Mouse (Mus musculus) induced T-regulatory cell, adult 2 months (primary cell): ENCODE measurements around the gene Mfsd7a.

Experiments
- DNase-seq: peaks from one replicate; pipeline ENCODE4 v3.0.0-alpha.2; 2012; ENCODE audit warnings: low read depth

Gene Mfsd7a

GRCm38 (mm10) chr5:108433804-108434587, 14.7 kb downstream of the Mfsd7a start, which contains the start of gene Atp5k:
Gene Atp5k (minus strand): TSS chr5:108434448.
- DNase-seq, result peak; percentile 97

DNA sequence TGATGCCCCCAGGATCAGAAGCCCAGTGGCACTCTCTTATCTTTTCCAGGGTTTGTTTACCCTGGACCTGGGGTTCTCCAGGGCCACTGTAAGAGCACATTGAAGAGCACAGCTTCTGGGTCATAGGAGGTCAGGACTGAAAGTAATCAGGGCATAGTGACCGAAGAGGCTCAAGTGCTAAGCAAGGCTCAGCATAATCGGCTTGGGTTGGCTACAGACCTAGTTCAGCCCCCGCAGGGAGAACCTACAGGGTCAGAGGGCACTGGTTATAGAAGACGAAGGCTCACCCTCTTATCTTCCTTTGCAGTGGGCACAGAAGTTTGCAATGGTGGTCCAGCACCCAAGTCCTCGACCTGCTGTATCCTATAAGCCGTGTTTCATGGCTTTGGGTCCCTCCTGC, 17.5 kb downstream of the Mfsd7a start:
- DNase-seq, result no peak

DNA sequence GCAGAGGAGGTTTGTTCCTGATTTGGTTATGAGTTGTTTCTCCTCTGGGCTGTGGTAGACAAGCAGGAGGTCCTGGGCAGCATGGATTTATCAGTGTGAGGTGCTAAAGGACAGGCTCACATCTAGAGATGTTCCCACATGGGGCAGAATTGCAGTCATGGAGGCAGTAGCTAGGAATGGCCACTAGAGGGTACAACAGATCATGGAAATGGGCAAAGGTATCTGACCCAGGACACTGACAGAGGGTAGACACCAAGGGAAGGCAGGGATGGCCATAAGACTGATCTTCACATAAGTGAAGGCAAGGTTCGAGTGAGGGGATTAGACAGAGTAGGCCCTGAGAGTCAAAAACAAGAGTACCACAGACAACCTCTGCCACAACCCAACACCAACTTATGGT, 21.5 kb downstream of the Mfsd7a start:
- DNase-seq, result peak; percentile 68

DNA sequence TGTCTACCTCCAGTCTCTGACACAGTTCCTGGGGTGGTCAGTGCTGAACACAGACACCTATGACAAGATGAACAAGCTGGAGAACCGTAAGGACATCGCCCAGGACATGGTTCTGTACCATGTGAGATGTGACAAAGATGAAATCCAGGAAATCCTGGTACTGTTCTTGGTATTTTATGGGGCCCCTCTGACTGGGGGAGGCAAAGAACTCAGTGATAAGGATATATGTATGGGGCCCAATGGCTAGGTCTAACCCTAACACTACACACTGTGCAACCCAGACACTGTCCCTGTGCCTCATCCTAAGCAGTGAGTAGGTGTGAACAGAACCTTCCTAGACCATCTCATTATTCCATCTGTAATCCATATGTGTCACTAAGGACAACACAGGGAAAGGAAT, 25.3 kb downstream of the Mfsd7a start:
- DNase-seq, result no peak

DNA sequence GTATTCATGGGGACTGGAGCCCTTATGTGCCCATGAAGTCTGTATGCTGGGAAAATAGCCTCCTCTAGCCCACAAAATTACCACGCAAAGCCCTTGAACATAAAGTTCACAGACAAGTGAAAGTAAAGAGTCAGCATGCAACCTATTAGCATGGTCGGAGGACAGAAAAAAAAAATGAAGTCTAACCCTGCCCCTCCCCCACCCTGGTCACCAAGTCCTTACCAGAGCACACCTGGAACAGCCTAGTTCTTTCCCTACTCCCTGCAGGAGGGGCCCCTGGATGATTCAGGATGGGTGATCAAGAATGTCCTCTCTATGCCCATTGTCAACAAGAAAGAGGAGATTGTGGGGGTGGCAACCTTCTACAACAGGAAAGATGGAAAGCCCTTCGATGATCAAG, 25.9 kb downstream of the Mfsd7a start:
- DNase-seq, result no peak

DNA sequence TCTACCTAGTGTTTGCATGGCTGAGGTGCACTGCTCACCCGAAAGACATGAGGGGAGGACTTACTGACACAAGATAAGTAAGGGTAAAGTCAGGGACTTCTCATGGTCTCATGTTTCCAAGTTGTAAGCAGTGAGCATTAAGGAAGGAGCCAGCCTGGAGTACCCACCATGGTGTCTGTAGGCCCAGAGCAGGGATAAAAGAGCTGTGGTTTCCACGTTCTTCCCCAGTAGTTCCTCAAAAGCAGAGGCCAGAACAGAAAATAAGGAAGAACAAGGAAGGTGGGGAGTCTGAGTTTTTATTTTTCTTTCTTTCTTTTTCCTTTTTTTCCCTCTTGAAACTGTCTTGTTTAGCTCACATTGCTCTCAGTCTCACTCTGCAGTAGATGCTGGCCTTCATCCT, 34.0 kb downstream of the Mfsd7a start:
- no peak for DNase-seq

DNA sequence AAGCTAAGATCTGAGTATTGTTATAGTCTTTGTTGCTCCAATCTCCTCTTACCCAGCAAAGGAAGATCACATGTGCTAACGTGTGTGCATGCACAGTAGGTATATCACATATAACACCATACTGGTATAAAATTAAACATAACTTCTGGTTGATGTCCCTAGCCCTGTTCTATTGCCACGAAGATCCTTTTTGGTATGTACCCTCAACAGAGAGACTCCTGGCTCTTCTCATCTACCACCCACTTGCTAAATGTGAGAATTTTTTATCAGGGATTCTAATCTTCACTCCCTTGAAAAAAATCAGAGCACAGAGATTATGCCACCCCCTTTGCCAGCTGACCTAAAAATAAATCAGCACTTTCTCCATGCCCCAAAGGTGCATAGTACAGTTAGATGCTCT, 41.7 kb downstream of the Mfsd7a start:
- no peak for DNase-seq

- peak; percentile 12 for DNase-seq
Observed at GRCm38 (mm10) chr5:108405460-108405859, 43.2 kb downstream of the Mfsd7a start.

DNA sequence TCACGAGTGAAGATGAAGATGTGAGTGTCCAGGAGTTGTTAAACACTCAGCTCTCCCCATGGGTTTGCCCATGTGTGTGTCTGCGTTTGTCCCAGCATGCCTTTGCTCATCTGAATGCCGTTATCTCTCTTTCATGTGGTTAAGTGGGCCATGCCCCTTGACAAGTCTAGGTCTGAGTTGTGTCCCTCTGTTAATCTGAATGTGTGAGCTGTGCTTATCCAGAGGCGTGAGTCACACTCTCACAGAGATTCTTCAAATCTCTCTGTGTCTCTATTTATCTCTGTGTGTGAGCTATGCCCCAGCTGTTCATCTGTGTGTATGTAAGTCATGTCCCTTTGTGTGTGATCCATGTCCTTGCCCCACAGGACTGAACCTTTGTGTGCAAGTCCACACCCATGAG, 45.2 kb downstream of the Mfsd7a start:
- DNase-seq, result no peak
